Mouse (Mus musculus) left cerebral cortex, postnatal 25 days (tissue): Measurements from ENCODE around the gene 3110001I22Rik. TPM values are rescaled to one million over a fixed set of nuclear protein-coding genes. Genes with fewer than 3 reads are reported as not detected.
"Not testable (repeated sequence)": the region's sequence is repeated elsewhere in the genome, so short reads cannot be mapped to it uniquely, and the experiment has no call there.

Source experiments
- DNase-seq, 2 experiments: peaks; one replicate each; pipeline ENCODE4 v3.0.0; 2022; ENCODE audit warnings: low spot score in 2 of 2, mixed read lengths in 1 of 2
- intact Hi-C: fragments of 180-260 bp; cut with DNase I; formaldehyde crosslinking; loops from one replicate; pipeline ENCODE4 v1.15.1; 2025
- total RNA-seq, 2 experiments: library from RNA; stranded (reverse); gene quantifications; 2 replicates each; pipeline ENCODE4 v1.2.3; 2021

The 3110001I22Rik gene
- 1 to 10 TPM; 3.4 to 4.4 TPM for total RNA-seq

- DNase-seq: peak; percentile 87 to 93
- intact Hi-C loops: no loop called here
These were observed at the start of gene 3110001I22Rik, which contains the start of gene Bfar for GRCm38 (mm10) chr16:13671685-13672385. TSS of gene 3110001I22Rik (plus strand) at chr16:13671929. TSS of gene Bfar (plus strand) at chr16:13671858.

GRCm38 (mm10) chr16:13628345-13628744, 43.4 kb upstream of the 3110001I22Rik start:
- intact Hi-C loops: loop anchor here (5.0 to 10.0 kb wide), 2 partner anchors 181 to 514 kb away; no protein-coding TSS in a partner anchor
- peak in 1 of 2 experiments; percentile 22 for DNase-seq

DNA sequence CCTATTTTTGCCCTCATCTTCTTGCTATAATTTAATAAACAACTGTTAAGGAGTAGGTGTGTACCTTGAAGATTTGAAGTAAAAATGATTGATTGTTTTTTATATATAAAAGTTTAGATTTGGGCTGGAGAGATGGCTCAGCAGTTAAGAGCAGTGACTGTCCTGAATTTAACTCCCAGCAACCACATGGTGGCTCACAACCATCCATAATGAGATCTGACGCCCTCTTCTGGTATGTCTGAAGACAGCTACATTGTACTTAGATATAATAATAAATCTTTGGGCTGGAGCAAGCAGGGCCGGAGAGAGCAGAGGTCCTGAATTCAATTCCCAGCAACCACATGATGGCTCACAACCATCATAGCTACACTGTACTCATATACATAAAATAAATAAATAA, 33.5 kb upstream of the 3110001I22Rik start:
- intact Hi-C loops, DNase-seq: not testable (repeated sequence)

DNA sequence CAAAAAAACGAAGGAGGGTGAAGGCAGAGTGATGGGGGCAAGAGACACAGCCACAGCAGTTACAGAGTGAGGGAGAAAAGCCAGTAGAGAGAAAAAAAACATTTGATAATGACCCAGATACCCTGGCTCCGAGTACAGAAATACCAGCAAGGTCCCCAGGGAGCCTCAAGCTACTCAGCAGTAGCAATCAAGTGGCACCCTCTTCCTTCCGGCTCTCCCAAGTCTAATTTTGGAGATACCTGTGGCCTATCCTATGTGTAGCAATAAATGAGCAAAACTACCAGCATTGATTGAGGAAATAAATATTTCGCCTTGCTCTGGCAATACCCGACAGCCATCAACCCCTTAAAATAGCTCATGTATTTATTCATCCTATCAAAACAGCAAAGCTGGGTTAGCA, 32.2 kb upstream of the 3110001I22Rik start:
- DNase-seq: no peak
- intact Hi-C loops: no loop called here

- intact Hi-C loops: no loop called here
- no peak for DNase-seq
These were observed 31.7 kb upstream of the 3110001I22Rik start for GRCm38 (mm10) chr16:13640064-13640463.

GRCm38 (mm10) chr16:13644474-13644873, 27.3 kb upstream of the 3110001I22Rik start:
- intact Hi-C loops: no loop called here
- DNase-seq: no peak

- intact Hi-C loops: no loop called here
These were observed 25.8 kb upstream of the 3110001I22Rik start for GRCm38 (mm10) chr16:13645930-13646329.

GRCm38 (mm10) chr16:13658886-13659285, 12.8 kb upstream of the 3110001I22Rik start:
- intact Hi-C loops: no loop called here
- no peak for DNase-seq

More at GRCm38 (mm10) chr16:13645930-13646329, 25.8 kb upstream of the 3110001I22Rik start:
- DNase-seq: no peak

DNA sequence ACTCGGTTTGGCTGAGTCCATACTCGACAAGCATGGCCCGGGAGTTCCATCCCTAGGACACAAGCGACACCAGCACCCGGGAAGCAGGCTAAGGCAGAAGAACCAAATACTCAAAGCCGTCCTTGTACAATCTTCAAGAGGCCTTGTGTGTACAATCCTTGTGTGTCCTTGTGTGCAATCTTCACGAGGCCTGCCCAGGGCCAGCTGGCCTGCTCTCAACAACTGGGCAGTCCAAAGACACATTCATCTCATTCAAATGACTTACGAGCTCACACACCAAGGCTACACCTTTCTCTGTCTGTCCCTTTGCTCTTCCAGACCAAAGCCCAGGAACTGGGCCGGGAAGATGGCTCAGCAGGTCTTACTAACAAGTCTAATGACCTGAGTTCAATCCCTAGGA, 11.0 kb upstream of the 3110001I22Rik start:
- DNase-seq: no peak
- intact Hi-C loops: no loop called here

GRCm38 (mm10) chr16:13667878-13668343, 3.8 kb upstream of the 3110001I22Rik start, which contains the start of gene Parn:
TSS of gene Parn (minus strand) at chr16:13668170.
- intact Hi-C loops: no loop called here

GRCm38 (mm10) chr16:13668402-13669108, 3.2 kb upstream of the 3110001I22Rik start:
- intact Hi-C loops: no loop called here

More at GRCm38 (mm10) chr16:13667878-13668343, 3.8 kb upstream of the 3110001I22Rik start, which contains the start of gene Parn:
- DNase-seq: peak; percentile 97 to 98

GRCm38 (mm10) chr16:13669282-13669681, 2.4 kb upstream of the 3110001I22Rik start:
- intact Hi-C loops: no loop called here
- no peak for DNase-seq

More at GRCm38 (mm10) chr16:13668402-13669108, 3.2 kb upstream of the 3110001I22Rik start:
- no peak for DNase-seq

DNA sequence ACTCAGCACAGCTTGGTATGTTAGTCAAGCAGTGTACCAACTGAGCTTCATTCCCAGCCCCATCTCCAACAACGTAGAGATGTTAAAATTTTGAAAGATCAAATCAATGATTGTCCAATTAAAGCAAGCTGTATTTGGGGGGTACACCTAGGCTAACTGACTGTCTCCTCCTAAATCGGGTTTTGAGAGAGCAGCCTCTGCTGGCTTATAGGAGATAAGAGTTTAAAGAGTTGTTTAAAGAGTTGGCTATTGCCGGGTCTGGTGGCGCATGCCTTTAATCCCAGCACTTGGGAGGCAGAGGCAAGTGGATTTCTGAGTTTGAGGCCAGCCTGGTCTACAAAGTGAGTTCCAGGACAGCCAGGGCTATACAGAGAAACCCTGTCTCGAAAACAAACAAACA, 833 bp upstream of the 3110001I22Rik start:
- DNase-seq, intact Hi-C loops: not testable (repeated sequence)

DNA sequence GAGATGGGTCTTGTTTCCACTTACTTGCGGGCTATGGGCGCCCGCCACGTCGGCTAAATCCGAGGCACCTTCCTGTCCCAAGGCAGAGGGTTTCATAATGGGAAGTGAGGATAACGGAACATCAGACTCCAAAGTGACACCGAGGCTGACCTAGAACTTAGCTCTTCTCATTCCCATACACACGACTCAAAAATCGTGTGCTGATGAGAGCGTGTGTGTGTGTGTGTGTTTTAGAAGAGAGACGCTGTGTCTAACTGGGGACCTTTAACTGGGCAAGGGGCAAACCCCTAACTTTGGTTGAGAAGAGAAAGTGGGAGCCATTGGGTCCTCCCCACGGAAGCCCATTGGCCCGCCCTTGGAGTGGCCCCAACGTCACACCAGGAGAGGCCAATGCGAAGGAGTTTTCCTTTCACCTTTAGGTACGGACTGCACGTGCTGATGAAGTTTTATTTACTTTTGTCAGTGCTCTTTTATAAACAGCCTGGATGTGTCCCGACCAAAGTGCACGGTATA, 713 bp downstream of the 3110001I22Rik start:
- intact Hi-C loops: no loop called here
- peak; percentile 24 to 33 for DNase-seq

GRCm38 (mm10) chr16:13673114-13673513, 1.4 kb downstream of the 3110001I22Rik start:
- no peak for DNase-seq
- intact Hi-C loops: no loop called here

- intact Hi-C loops: no loop called here
- no peak for DNase-seq
These were observed 2.8 kb downstream of the 3110001I22Rik start for GRCm38 (mm10) chr16:13674511-13674910.

GRCm38 (mm10) chr16:13678601-13679319, 7.0 kb downstream of the 3110001I22Rik start:
- no peak for DNase-seq
- intact Hi-C loops: no loop called here

- no peak for DNase-seq
- intact Hi-C loops: no loop called here
These were observed 27.3 kb downstream of the 3110001I22Rik start for GRCm38 (mm10) chr16:13698998-13699397.

DNA sequence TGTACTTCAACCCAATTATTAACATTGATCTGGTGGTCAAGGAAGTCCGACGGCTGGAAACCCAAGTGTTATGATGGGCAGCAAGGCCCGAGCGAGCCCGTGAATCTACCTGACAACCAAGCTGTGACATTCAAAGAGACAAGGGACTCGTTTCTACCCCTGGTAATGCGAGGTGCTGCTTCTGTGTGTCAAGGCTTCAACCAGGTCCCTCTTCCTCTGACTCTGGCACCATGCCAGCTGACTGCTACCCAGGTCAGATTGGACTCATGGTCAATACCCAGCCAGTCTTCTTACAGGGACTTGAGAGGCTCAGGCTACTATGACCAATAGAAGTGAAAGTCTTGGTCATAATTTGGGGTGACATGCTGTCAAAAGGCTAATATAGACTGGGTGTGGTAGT, 30.5 kb downstream of the 3110001I22Rik start:
- no peak for DNase-seq
- intact Hi-C loops: no loop called here

GRCm38 (mm10) chr16:13704676-13705075, 32.9 kb downstream of the 3110001I22Rik start:
- DNase-seq: no peak
- intact Hi-C loops: no loop called here
